Mouse (Mus musculus): ENCODE data around the gene Hemk1. TPM values are rescaled to one million over a fixed set of nuclear protein-coding genes. Genes with fewer than 3 reads are reported as not detected.

Gene Hemk1
- polyA plus RNA-seq, 1 experiment, result 9.8 TPM

DNA sequence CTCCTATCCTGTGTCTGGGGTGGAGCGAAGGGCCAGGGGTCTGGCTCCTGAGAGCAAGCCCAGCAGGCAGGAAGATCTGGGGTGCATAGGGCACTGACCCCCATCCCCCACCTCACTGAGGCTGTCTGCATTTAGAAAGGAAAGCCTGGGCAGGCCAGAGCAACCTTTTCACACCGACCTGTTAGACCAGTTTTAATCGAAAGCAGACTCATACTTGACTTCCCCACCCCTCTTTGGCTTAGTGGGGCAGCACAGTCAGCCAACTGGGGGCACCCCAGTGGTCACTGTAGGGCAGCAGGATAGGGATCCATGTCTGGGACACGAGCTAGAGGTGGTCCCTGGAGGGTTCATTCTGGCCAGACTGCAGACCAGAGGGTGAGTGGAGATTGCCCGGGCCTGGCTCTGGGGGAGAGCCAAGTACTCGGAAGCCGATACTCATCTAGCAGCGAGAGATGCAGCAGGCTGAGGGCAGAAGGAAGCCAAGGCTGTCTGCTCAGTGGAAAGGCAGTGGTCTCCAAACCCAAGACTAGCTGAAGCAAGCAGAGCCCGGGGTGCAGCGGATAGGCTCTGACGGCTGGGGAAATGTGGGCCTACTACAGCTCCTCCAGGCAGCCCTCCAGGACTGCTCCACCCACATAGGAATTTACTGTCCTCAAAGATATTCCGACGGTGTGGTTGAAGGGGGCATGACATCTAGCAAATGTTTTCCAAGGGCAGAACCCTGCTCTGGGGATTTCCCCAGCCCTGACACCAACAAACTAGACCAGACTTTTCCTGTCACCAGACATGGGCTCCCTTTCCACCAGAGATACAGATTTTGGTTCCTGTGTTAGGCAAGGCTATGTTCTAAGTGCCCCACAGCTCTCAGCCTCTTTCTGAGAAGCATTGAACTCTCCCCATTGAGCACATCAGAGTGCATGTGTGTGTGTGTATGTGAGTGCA lies 32.3 kb downstream of the Hemk1 start:
- Histone ChIP-seq H3K4me1 (ENCODE audit: control insufficient read depth, insufficient read depth, insufficient read length, low read length) (peaks cover 35% of the 10 kb centered on the region), H3K27ac (ENCODE audit: insufficient read depth, low read depth, low read length) (no peak overlapping the region), H3K36me3 (ENCODE audit: control insufficient read depth, insufficient read depth, low read length) (peaks cover 14% of the 10 kb centered on the region), H3K27me3 (ENCODE audit: control insufficient read depth, insufficient read depth, low read length) (no peaks in the 10 kb centered on the region), H3K4me3 (ENCODE audit: low read depth, low read length) (no peak overlapping the region)
- 27% methylated on average over 13 of the region's 13 CpGs for WGBS
- TF ChIP-seq CTCF (IDR thresholded peaks at IDR 0.05; ENCODE audit: extremely low read depth, insufficient read length, insufficient replicate concordance, low read depth, low read length) (no peak), POLR2A (IDR thresholded peaks at IDR 0.05; ENCODE audit: low read depth, low read length) (no peak)

DNA sequence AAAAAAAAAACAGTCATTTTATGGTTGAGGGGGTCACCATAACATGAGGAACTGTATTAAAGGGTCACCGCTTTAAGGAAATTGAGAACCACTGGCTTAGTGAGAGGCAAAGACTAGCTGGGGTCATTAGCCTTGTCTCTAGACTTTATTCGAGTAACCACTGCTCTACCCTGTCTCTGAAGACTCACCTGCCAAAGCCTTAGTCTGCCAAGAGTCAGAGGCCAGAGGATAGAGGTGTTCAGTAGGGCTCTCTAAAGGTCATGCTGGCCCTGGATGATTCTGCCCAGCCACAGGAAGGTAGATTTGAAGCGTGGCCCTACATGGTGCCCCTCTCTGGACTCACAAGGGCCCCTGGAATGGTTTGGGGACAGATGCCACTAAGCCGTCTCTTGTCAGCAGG lies 33.1 kb downstream of the Hemk1 start:
- Histone ChIP-seq H3K27ac (ENCODE audit: insufficient read depth, low read depth, low read length) (no peak overlapping the region), H3K4me1 (ENCODE audit: control insufficient read depth, insufficient read depth, insufficient read length, low read length) (peaks cover 35% of the 10 kb centered on the region)

DNA sequence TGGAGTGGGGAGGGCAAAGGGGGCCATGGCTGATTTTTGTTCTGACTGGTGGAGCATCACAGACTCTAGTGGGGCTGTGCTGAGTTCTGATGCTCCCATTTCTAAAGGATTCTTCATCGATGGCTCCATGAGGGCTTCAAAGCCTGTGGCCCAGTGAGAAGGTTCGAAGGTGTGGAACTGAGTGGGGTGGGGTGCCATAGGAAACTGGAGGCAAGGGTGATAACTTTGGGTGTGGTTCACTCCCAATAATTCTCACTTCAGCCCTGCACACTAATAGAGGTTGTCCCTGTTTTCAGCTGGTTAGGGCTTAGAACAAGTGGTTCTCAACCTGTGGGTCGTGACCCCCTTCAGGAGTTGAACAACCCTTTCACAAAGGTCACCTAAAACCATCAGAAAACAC lies 33.8 kb downstream of the Hemk1 start:
- WGBS, result 61% methylated on average over 3 of the region's 3 CpGs
- TF ChIP-seq POLR2A (IDR thresholded peaks at IDR 0.05; ENCODE audit: low read depth, low read length) (no peak), CTCF (IDR thresholded peaks at IDR 0.05; ENCODE audit: extremely low read depth, insufficient read length, insufficient replicate concordance, low read depth, low read length) (no peak)

More for the DNA sequence above, 33.1 kb downstream of the Hemk1 start:
- TF ChIP-seq CTCF (IDR thresholded peaks at IDR 0.05; ENCODE audit: extremely low read depth, insufficient read length, insufficient replicate concordance, low read depth, low read length) (no peak), POLR2A (IDR thresholded peaks at IDR 0.05; ENCODE audit: low read depth, low read length) (no peak)
- Histone ChIP-seq H3K36me3 (ENCODE audit: control insufficient read depth, insufficient read depth, low read length) (peaks cover 22% of the 10 kb centered on the region), H3K27me3 (ENCODE audit: control insufficient read depth, insufficient read depth, low read length) (no peaks in the 10 kb centered on the region), H3K4me3 (ENCODE audit: low read depth, low read length) (no peak overlapping the region)
- 82% methylated on average over 4 of the region's 4 CpGs for WGBS

DNA sequence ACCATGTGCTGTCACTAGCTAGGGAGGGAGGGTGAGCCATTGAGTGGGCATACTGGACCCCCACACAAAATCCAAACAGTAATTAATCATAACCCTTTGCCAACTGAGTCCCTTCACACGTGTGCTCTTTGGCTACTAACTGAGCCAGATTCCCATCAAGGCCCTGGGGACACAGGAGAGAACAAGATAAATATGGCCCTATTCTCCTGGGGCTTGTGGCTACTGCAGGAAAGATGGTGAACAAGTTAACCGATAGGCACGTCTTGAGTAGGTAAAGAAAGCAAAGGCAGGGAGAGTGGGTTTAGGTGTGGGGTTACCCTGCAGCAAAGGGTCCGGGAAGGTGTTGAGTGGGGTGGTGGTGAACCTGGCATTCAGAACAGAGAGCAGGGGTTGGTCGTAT lies 34.2 kb downstream of the Hemk1 start:
- peaks cover 39% of the 10 kb centered on the region for H3K4me1 ChIP-seq (ENCODE audit: control insufficient read depth, insufficient read depth, insufficient read length, low read length)
- WGBS, result 87% methylated on average over 5 of the region's 5 CpGs
- no peak overlapping the region for H3K27ac ChIP-seq (ENCODE audit: insufficient read depth, low read depth, low read length)

More for the DNA sequence above, 33.8 kb downstream of the Hemk1 start:
- H3K27ac ChIP-seq (ENCODE audit: insufficient read depth, low read depth, low read length), result no peak overlapping the region
- H3K36me3 ChIP-seq (ENCODE audit: control insufficient read depth, insufficient read depth, low read length), result peaks cover 24% of the 10 kb centered on the region
- H3K4me1 ChIP-seq (ENCODE audit: control insufficient read depth, insufficient read depth, insufficient read length, low read length), result peaks cover 35% of the 10 kb centered on the region
- H3K4me3 ChIP-seq (ENCODE audit: low read depth, low read length), result no peak overlapping the region
- no peaks in the 10 kb centered on the region for H3K27me3 ChIP-seq (ENCODE audit: control insufficient read depth, insufficient read depth, low read length)

DNA sequence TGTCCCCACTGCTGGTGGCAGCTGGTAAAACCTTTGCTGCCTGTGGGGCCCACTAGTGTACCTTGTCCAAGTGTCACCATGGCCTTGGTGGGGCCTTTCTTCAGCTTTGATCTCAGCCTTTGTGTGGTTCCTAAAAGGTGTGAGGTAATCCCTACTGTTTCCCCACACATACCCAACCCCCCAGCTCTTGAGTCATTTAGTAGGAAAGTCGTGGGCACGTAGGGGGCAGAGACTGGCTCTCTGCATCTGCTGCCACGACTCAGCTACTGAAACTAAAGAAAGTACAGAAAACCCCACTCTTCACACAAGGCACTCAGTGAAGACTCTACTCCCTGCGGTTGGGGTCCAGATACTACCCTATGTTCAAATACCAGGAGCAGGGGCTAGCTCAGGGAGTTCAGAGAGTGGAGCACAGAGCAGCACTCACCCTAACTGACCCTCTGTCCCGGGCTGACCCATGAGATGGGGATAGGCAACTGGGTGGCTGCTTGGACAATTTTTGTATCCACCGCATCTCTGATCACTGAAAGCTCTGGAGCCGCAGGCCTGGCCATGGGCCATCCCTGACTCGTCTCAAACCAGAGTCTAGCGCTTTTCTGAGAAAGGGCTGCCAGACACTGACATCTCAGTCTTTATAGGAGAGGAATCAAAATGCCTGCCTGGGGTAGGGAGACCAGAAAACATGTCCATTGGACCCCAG lies 34.9 kb downstream of the Hemk1 start:
- peaks cover 24% of the 10 kb centered on the region for H3K36me3 ChIP-seq (ENCODE audit: control insufficient read depth, insufficient read depth, low read length)
- no peak overlapping the region for H3K27ac ChIP-seq (ENCODE audit: insufficient read depth, low read depth, low read length)
- TF ChIP-seq POLR2A (IDR thresholded peaks at IDR 0.05; ENCODE audit: low read depth, low read length) (no peak), CTCF (IDR thresholded peaks at IDR 0.05; ENCODE audit: extremely low read depth, insufficient read length, insufficient replicate concordance, low read depth, low read length) (no peak)
- peaks cover 41% of the 10 kb centered on the region for H3K4me1 ChIP-seq (ENCODE audit: control insufficient read depth, insufficient read depth, insufficient read length, low read length)
- H3K27me3 ChIP-seq (ENCODE audit: control insufficient read depth, insufficient read depth, low read length), result no peaks in the 10 kb centered on the region
- no peak overlapping the region for H3K4me3 ChIP-seq (ENCODE audit: low read depth, low read length)
- WGBS, result 78% methylated on average over 9 of the region's 9 CpGs

More for the DNA sequence above, 34.2 kb downstream of the Hemk1 start:
- TF ChIP-seq CTCF (IDR thresholded peaks at IDR 0.05; ENCODE audit: extremely low read depth, insufficient read length, insufficient replicate concordance, low read depth, low read length) (no peak), POLR2A (IDR thresholded peaks at IDR 0.05; ENCODE audit: low read depth, low read length) (no peak)
- Histone ChIP-seq H3K27me3 (ENCODE audit: control insufficient read depth, insufficient read depth, low read length) (no peaks in the 10 kb centered on the region), H3K4me3 (ENCODE audit: low read depth, low read length) (no peak overlapping the region), H3K36me3 (ENCODE audit: control insufficient read depth, insufficient read depth, low read length) (peaks cover 24% of the 10 kb centered on the region)

DNA sequence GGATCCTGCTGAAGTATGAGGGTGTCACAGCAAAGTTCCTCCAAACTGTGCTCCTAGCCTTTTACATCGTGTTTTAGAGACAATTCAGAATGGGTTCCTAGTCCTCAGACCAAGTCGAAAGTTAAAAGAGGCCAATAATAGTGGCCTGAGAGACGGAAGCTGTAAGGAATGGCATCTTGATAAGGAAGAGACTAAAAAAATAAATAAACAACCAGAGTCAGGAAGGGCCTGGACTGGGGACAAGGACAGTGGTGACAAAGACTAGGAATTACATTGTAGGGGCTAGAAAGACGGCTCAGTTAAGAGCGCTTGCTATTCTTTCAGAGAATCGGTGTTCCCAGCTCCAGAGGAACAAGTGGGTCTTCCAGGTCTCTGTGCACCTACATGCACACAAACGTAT lies 35.6 kb downstream of the Hemk1 start:
- TF ChIP-seq POLR2A (IDR thresholded peaks at IDR 0.05; ENCODE audit: low read depth, low read length) (no peak), CTCF (IDR thresholded peaks at IDR 0.05; ENCODE audit: extremely low read depth, insufficient read length, insufficient replicate concordance, low read depth, low read length) (no peak)
- Histone ChIP-seq H3K27me3 (ENCODE audit: control insufficient read depth, insufficient read depth, low read length) (no peaks in the 10 kb centered on the region), H3K4me3 (ENCODE audit: low read depth, low read length) (no peak overlapping the region), H3K27ac (ENCODE audit: insufficient read depth, low read depth, low read length) (no peak overlapping the region), H3K4me1 (ENCODE audit: control insufficient read depth, insufficient read depth, insufficient read length, low read length) (peaks cover 40% of the 10 kb centered on the region), H3K36me3 (ENCODE audit: control insufficient read depth, insufficient read depth, low read length) (peaks cover 24% of the 10 kb centered on the region)
- WGBS, result 70% methylated on average over 7 of the region's 7 CpGs
